Mouse (Mus musculus) olfactory bulb, adult 2 months (tissue): Measurements from ENCODE around the gene Klhdc7a. TPM values are rescaled to one million over a fixed set of nuclear protein-coding genes. Genes with fewer than 3 reads are reported as not detected.

Source experiments
- H3K27ac ChIP-seq: fragments of 200-500 bp; 2 replicates; pipeline ENCODE4 v1.5.1; 2012; ENCODE audit warnings: low read depth, low read length; ENCODE audit not compliant: insufficient read depth
- H3K4me1 ChIP-seq: fragments of 200-500 bp; 2 replicates; pipeline ENCODE4 v1.6.1; 2012; ENCODE audit warnings: low read length; ENCODE audit not compliant: control insufficient read depth, insufficient read depth
- H3K4me3 ChIP-seq: fragments of 200-500 bp; 2 replicates; pipeline ENCODE4 v1.5.1; 2012; ENCODE audit warnings: mild to moderate bottlenecking, low read depth, low read length, moderate library complexity; ENCODE audit not compliant: insufficient read depth
- CTCF ChIP-seq: fragments of 200-500 bp; IDR thresholded peaks from 2 replicates; pipeline ENCODE4 v1.5.1; 2012; ENCODE audit warnings: low read depth, mild to moderate bottlenecking, low read length, moderate library complexity; ENCODE audit not compliant: insufficient read depth
- POLR2A ChIP-seq: fragments of 200-500 bp; IDR thresholded peaks from 2 replicates; pipeline ENCODE4 v1.6.1; 2012; ENCODE audit warnings: mild to moderate bottlenecking, low read depth, low read length, moderate library complexity; ENCODE audit not compliant: insufficient read depth
- WGBS: fragments of 180-500 bp; shearing (Covaris S2); methylation state at CpG from one replicate; pipeline ENCODE4 v1.1.7; 2018; 5-methylcytosine and 5-hydroxymethylcytosine counted together
- polyA plus RNA-seq: library from polyadenylated mRNA; stranded (reverse); fragments of >200 nt; gene quantifications from 2 replicates; pipeline ENCODE4 v1.2.4, GENCODE M21; 2012; ENCODE audit warnings: low replicate concordance; ENCODE audit not compliant: missing spikeins, insufficient read depth, insufficient read length

Klhdc7a gene
- polyA plus RNA-seq, result not detected in 2 replicates

DNA sequence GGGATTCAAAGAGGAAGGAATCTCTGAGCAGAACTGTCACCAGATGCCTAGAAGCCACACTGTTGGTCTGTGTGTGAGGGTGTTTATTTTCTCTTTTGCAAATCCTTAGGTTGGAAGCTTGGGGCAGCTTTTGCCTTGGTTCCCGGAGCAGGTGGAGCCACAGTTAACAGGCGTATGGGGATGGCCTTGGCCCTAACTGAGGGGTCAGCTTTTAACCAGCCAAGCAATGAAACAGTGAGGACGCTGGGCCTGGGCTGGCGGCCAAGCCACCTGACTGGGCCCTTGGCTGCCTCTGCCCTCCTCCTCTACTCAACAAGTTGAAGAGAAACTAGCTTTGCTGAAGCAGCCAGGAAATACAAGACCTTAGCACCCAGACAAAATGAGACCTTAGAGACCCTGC lies at the start of gene Klhdc7a:
Gene Klhdc7a, minus strand, starts transcription at position 105 of the 400 bp plus-strand sequence.
- Histone ChIP-seq H3K4me1 (peaks cover 13% of the 10 kb centered on the region), H3K27ac (peak within 1 kb of the TSS; percentile 71), H3K4me3 (0 out of 2 replicates have a peak within 1 kb of the TSS, but pooled peaks have one; percentile 9)
- no peak for TF ChIP-seq POLR2A
- TF ChIP-seq CTCF, result no peak
- WGBS, result 38% methylated on average over 4 of the region's 4 CpGs

- WGBS, result 57% methylated on average over 7 of the region's 7 CpGs
- Histone ChIP-seq H3K4me3 (no peak overlapping the region), H3K4me1 (peaks cover 3% of the 10 kb centered on the region; the same call in 1 of the 2 replicates), H3K27ac (no peak overlapping the region)
- TF ChIP-seq POLR2A (no peak), CTCF (no peak)
Observed at GRCm38 (mm10) chr4:140015916-140016315, 48.1 kb upstream of the Klhdc7a start.

- H3K27ac ChIP-seq, result no peak overlapping the region
- 58% methylated on average over 11 of the region's 11 CpGs for WGBS
- TF ChIP-seq POLR2A (no peak), CTCF (peak; percentile 25; the same call in 1 of the 2 replicates)
Observed at GRCm38 (mm10) chr4:140010728-140011470, 43.1 kb upstream of the Klhdc7a start.

GRCm38 (mm10) chr4:140004932-140005331 lies 37.1 kb upstream of the Klhdc7a start:
- WGBS, result 47% methylated on average over 5 of the region's 5 CpGs
- Histone ChIP-seq H3K4me3 (no peak overlapping the region), H3K27ac (no peak overlapping the region), H3K4me1 (peaks cover 6% of the 10 kb centered on the region; the same call in 1 of the 2 replicates)
- TF ChIP-seq CTCF (no peak), POLR2A (no peak)

More at GRCm38 (mm10) chr4:140010728-140011470, 43.1 kb upstream of the Klhdc7a start:
- H3K4me1 ChIP-seq, result peaks cover 3% of the 10 kb centered on the region; the same call in 1 of the 2 replicates
- no peak overlapping the region for H3K4me3 ChIP-seq

DNA sequence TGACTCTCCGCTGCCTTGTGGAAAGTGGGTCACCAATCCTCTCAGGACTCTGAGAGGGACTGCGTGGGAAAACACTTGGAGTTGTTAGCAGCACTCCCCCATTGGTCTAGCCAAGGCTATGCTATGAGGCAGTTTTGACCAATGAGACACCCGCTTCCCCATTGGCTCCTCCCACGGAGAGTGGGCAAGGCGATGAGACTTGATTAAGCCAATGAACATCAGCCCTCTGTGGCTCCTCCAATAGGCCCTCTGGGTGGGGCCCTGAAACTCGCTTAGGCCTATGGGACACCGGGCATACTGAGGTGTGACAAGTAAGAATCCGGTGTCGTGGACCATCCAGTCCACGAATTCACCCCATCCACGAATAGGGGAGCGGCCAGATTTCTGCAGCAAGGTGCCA lies 36.3 kb upstream of the Klhdc7a start:
- Histone ChIP-seq H3K4me1 (peaks cover 6% of the 10 kb centered on the region; the same call in 1 of the 2 replicates), H3K4me3 (no peak overlapping the region), H3K27ac (no peak overlapping the region)
- WGBS, result 34% methylated on average over 12 of the region's 12 CpGs
- no peak for TF ChIP-seq CTCF
- no peak for TF ChIP-seq POLR2A

- Histone ChIP-seq H3K4me1 (peaks cover 6% of the 10 kb centered on the region; the same call in 1 of the 2 replicates), H3K27ac (no peak overlapping the region), H3K4me3 (no peak overlapping the region)
- WGBS, result 54% methylated on average over 12 of the region's 12 CpGs
- TF ChIP-seq POLR2A (no peak), CTCF (no peak)
Observed at GRCm38 (mm10) chr4:140002069-140002468, 34.2 kb upstream of the Klhdc7a start.

- H3K4me1 ChIP-seq, result peaks cover 6% of the 10 kb centered on the region; the same call in 1 of the 2 replicates
- TF ChIP-seq POLR2A (no peak), CTCF (no peak)
- H3K4me3 ChIP-seq, result no peak overlapping the region
- 89% methylated on average over 5 of the region's 5 CpGs for WGBS
- H3K27ac ChIP-seq, result no peak overlapping the region
Observed at GRCm38 (mm10) chr4:140000911-140001310, 33.1 kb upstream of the Klhdc7a start.

DNA sequence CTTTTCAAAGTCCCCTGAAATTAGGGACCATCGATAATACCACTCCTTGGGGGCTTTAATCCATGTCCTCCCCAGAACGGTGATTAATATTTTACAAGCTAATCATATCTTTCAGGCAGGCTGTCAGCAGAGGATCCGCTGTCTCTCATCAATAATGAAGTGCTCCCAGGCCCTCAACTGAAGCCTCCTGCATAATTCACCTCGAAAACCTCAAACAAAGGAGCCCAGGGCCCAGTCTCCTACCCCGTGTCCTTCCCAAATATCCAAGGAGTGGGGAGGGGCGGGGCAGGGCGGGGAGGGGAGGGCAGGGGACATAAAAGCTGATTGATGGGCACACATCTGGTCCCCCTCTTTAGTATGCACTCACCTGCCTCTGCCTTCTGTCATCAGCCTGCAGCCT lies 31.2 kb upstream of the Klhdc7a start:
- Histone ChIP-seq H3K4me3 (no peak overlapping the region), H3K27ac (no peak overlapping the region), H3K4me1 (peaks cover 6% of the 10 kb centered on the region)
- TF ChIP-seq CTCF (no peak), POLR2A (no peak)
- WGBS, result 70% methylated on average over 7 of the region's 7 CpGs

- no peak for TF ChIP-seq POLR2A
- TF ChIP-seq CTCF, result no peak
- WGBS, result 20% methylated on average over 8 of the region's 8 CpGs
- Histone ChIP-seq H3K4me3 (no peak overlapping the region), H3K4me1 (peaks cover 10% of the 10 kb centered on the region), H3K27ac (no peak overlapping the region)
Observed at GRCm38 (mm10) chr4:139995659-139996058, 27.8 kb upstream of the Klhdc7a start.
